Mouse (Mus musculus): ENCODE data around the gene Tmem203. TPM values are rescaled to one million over a fixed set of nuclear protein-coding genes. Genes with fewer than 3 reads are reported as not detected.
"Not testable (repeated sequence)": the region's sequence is repeated elsewhere in the genome, so short reads cannot be mapped to it uniquely, and the experiment has no call there.

Tmem203 gene
- polyA plus RNA-seq, 1 experiment = 20.0 TPM

DNA sequence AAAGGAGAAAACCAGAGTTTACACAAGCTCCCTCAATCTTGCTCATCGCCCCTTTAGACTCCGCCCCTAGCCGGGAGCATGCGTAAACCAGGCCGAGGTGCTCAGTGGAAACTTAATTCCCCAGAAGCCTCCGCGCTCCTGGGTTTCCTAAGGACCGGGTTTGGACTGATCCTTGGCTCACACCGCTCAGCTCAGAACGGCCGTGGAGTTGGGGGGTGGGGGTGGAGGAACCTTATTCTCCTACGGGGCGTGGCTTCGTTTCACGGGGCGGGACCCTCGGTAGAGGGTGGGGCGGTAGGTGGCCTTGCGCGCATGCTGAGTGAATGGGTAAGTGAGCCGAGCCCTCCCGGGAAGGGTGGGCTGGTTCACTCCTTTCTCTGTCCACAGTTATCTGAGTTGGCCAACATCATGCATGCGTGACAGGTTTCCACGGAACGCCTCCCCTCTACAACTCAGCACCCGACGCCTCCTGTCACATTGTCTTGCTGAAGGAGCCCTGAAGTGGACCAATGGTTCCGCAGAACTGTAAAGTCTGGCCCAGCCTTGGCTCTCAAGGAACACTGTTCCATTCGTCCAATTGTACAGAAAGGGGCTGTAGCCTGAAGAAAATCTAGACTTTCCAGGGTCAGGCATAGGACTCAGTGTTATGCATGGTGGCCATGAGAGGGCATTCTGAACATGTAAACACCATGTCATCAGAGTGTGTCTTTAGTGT, 14.4 kb upstream of the Tmem203 start:
- H3K27me3 ChIP-seq (replicated peaks) = peaks cover 79% of the 10 kb centered on the region

DNA sequence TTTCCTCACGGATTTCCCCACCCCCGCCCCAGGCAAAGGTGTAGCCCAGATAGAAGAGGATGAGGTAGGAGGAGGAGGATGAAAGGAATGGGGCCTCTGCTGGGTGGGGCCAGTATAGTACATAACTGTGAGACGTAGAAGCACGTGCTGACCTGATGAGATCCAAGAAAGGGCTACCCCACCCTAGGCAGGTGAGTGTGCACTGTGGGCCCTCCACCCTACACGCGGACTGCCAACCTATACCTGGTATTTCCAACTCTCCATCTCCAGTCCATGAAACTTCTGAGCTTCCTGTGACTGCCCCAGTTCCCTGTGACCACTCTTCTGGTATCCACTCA, 13.8 kb upstream of the Tmem203 start:
- H3K36me3 ChIP-seq (replicated peaks; ENCODE audit: low read length) = peaks cover 24% of the 10 kb centered on the region
- TF ChIP-seq GATA1 (IDR thresholded peaks at IDR 0.05; ENCODE audit: borderline replicate concordance, low read length) (no peak), FLI1 (IDR thresholded peaks at IDR 0.05; ENCODE audit: low read length) (no peak)
- no peaks in the 10 kb centered on the region for H3K9me3 ChIP-seq
- H3K27me3 ChIP-seq (replicated peaks) = peaks cover 73% of the 10 kb centered on the region
- H3K4me3 ChIP-seq (replicated peaks) = peak overlapping the region; percentile 89
- peaks cover 45% of the 10 kb centered on the region for H3K4me1 ChIP-seq

More for the DNA sequence above, 14.4 kb upstream of the Tmem203 start:
- H3K36me3 ChIP-seq (replicated peaks; ENCODE audit: low read length) = peaks cover 18% of the 10 kb centered on the region
- TF ChIP-seq GATA1 (IDR thresholded peaks at IDR 0.05; ENCODE audit: borderline replicate concordance, low read length) = no peak
- peak overlapping the region; percentile 89 for H3K4me3 ChIP-seq (replicated peaks)
- H3K9me3 ChIP-seq = no peaks in the 10 kb centered on the region
- peaks cover 50% of the 10 kb centered on the region for H3K4me1 ChIP-seq

- Histone ChIP-seq H3K36me3 (replicated peaks; ENCODE audit: low read length) (peaks cover 31% of the 10 kb centered on the region), H3K9me3 (no peaks in the 10 kb centered on the region), H3K4me1 (peaks cover 38% of the 10 kb centered on the region), H3K4me3 (replicated peaks) (peak within 1 kb of the TSS; percentile 89), H3K27me3 (replicated peaks) (peaks cover 68% of the 10 kb centered on the region)
- TF ChIP-seq GATA1 (IDR thresholded peaks at IDR 0.05; ENCODE audit: borderline replicate concordance, low read length) = no peak
- TF ChIP-seq FLI1 (IDR thresholded peaks at IDR 0.05; ENCODE audit: low read length) = no peak
These were observed 13.1 kb upstream of the Tmem203 start, which contains the start of the genes Rnf208 and Cysrt1 for GRCm38 (mm10) chr2:25242101-25242506. Gene Rnf208 (plus strand): TSS chr2:25242255. Gene Cysrt1 (minus strand): TSS chr2:25242452.

- H3K9me3 ChIP-seq = no peaks in the 10 kb centered on the region
- peaks cover 43% of the 10 kb centered on the region for H3K36me3 ChIP-seq (replicated peaks; ENCODE audit: low read length)
- peaks cover 35% of the 10 kb centered on the region for H3K4me1 ChIP-seq
- TF ChIP-seq FLI1 (IDR thresholded peaks at IDR 0.05; ENCODE audit: low read length) (no peak), GATA1 (IDR thresholded peaks at IDR 0.05; ENCODE audit: borderline replicate concordance, low read length) (no peak)
- peaks cover 56% of the 10 kb centered on the region for H3K27me3 ChIP-seq (replicated peaks)
- H3K4me3 ChIP-seq (replicated peaks) = no peak overlapping the region
These were observed 11.9 kb upstream of the Tmem203 start for GRCm38 (mm10) chr2:25243342-25243741.

- peaks cover 51% of the 10 kb centered on the region for H3K36me3 ChIP-seq (replicated peaks; ENCODE audit: low read length)
- TF ChIP-seq GATA1 (IDR thresholded peaks at IDR 0.05; ENCODE audit: borderline replicate concordance, low read length) = no peak
- no peak for TF ChIP-seq FLI1 (IDR thresholded peaks at IDR 0.05; ENCODE audit: low read length)
- no peaks in the 10 kb centered on the region for H3K9me3 ChIP-seq
- H3K4me1 ChIP-seq = peaks cover 31% of the 10 kb centered on the region
- peak overlapping the region; percentile 57 for H3K4me3 ChIP-seq (replicated peaks)
- peaks cover 51% of the 10 kb centered on the region for H3K27me3 ChIP-seq (replicated peaks)
These were observed 11.1 kb upstream of the Tmem203 start for GRCm38 (mm10) chr2:25244144-25244543.

DNA sequence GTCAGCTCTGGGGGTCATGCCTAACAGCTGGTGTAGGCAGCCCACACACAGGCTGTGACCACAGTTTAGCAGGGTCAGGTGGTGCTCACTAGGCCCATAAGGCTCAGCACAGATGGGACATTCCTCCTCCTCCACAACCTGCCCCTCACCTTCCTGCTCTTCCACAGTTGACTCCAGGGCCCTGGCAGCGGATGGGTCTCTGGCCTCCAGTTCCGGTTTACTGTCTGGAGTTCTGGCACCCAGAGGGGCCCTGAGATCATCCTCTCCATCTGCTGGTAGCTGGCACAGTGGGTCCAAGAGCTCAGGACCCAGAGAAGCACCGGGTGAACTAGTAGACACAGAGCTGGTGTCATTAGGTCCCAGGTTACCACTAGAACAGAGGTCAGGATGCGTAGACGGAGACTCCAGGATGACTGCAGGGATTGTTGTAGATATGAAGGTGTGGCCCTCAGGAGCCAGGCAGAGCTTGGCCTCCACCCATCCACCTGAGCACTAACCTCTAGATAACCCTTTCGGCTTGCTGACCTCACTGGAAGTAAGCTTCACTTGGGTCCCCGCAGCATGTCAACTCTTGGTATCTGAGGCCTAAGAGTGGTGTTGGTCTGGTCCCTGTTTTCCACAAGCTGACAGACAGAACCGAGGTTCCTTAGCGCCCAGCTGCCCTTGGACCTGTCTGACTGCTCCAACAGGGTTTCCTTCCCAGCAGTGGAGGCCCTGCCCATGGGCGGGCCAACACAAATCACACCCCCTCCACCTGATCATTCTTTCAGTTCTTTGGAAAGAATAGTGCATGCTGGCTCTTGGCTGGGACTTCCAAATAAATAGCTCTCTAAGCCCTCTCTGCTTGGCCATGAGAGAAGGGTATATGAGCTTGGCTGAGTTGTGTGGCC, 8.8 kb upstream of the Tmem203 start, which contains the start of gene AL732309.1:
TSS of gene AL732309.1 (minus strand) at position 681 of the 890 bp plus-strand sequence.
- Histone ChIP-seq H3K9me3 (no peaks in the 10 kb centered on the region), H3K27me3 (replicated peaks) (peaks cover 28% of the 10 kb centered on the region), H3K4me3 (replicated peaks) (peak within 1 kb of the TSS; percentile 31), H3K4me1 (peaks cover 28% of the 10 kb centered on the region), H3K36me3 (replicated peaks; ENCODE audit: low read length) (peaks cover 74% of the 10 kb centered on the region)
- TF ChIP-seq GATA1 (IDR thresholded peaks at IDR 0.05; ENCODE audit: borderline replicate concordance, low read length) (no peak), FLI1 (IDR thresholded peaks at IDR 0.05; ENCODE audit: low read length) (no peak)

- Histone ChIP-seq H3K9me3 (no peaks in the 10 kb centered on the region), H3K27me3 (replicated peaks) (no peaks in the 10 kb centered on the region), H3K4me1 (peaks cover 44% of the 10 kb centered on the region), H3K36me3 (replicated peaks; ENCODE audit: low read length) (peaks cover 66% of the 10 kb centered on the region), H3K4me3 (replicated peaks) (no peak overlapping the region)
- TF ChIP-seq FLI1 (IDR thresholded peaks at IDR 0.05; ENCODE audit: low read length) (no peak), GATA1 (IDR thresholded peaks at IDR 0.05; ENCODE audit: borderline replicate concordance, low read length) (no peak)
These were observed 2.9 kb upstream of the Tmem203 start for GRCm38 (mm10) chr2:25252331-25252730.

DNA sequence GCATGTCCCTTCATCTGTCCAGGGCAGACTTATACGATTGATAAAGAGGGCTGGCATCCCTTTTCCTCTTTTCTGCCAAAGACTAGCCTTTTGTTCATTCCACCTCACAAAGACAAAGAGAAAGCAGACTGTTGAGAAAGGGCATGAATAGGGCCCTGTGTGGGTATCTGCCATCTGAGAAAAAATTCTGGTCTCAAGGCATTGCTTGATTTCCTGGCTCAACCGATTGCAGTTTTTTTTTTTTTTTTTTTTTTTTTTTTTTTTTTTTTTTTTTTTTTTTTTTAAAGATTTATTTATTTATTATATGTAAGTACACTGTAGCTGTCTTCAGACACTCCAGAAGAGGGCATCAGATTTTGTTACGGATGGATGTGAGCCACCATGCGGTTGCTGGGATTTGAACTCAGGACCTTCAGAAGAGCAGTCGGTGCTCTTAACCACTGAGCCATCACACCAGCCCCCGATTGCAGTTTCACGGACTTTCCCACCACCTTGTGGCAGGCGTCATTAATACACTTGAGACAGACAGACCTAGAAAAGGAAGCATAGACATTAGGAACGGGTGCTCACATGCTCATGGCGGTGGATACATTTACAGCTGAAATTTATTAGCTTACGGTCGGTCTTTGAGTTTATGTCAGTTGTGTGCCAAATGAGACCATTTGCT, 1.3 kb downstream of the Tmem203 start:
- not testable (repeated sequence) for H3K9me3 ChIP-seq; H3K27me3 ChIP-seq (replicated peaks)
- Histone ChIP-seq H3K4me3 (replicated peaks) (peak overlapping the region; percentile 91), H3K36me3 (replicated peaks; ENCODE audit: low read length) (peaks cover 24% of the 10 kb centered on the region), H3K4me1 (peaks cover 53% of the 10 kb centered on the region)

- Histone ChIP-seq H3K36me3 (replicated peaks; ENCODE audit: low read length) (peaks cover 17% of the 10 kb centered on the region), H3K4me3 (replicated peaks) (peak overlapping the region; percentile 85)
These were observed 2.0 kb downstream of the Tmem203 start for GRCm38 (mm10) chr2:25257250-25257649.

GRCm38 (mm10) chr2:25258887-25259286, 3.6 kb downstream of the Tmem203 start:
- Histone ChIP-seq H3K4me1 (peaks cover 59% of the 10 kb centered on the region), H3K36me3 (replicated peaks; ENCODE audit: low read length) (peaks cover 3% of the 10 kb centered on the region), H3K4me3 (replicated peaks) (no peak overlapping the region), H3K27me3 (replicated peaks) (no peaks in the 10 kb centered on the region), H3K9me3 (no peaks in the 10 kb centered on the region)
- TF ChIP-seq FLI1 (IDR thresholded peaks at IDR 0.05; ENCODE audit: low read length) = no peak

More at GRCm38 (mm10) chr2:25257250-25257649, 2.0 kb downstream of the Tmem203 start:
- not testable (repeated sequence) for H3K27me3 ChIP-seq (replicated peaks); H3K9me3 ChIP-seq
- H3K4me1 ChIP-seq = peaks cover 57% of the 10 kb centered on the region
